Mouse (Mus musculus) left cerebral cortex, adult 9 months (tissue): ENCODE results near the gene Ipo11.
"Not testable (repeated sequence)": the region's sequence is repeated elsewhere in the genome, so short reads cannot be mapped to it uniquely, and the experiment has no call there.

Experiments used
- DNase-seq, 2 experiments: peaks; one replicate each; pipeline ENCODE4 v3.0.0; 2022; ENCODE audit warnings: low spot score in 2 of 2

Ipo11 gene

GRCm38 (mm10) chr13:106905154-106905553, 31.6 kb downstream of the Ipo11 start:
- DNase-seq: not testable (repeated sequence)

- DNase-seq: no peak
Observed at GRCm38 (mm10) chr13:106904637-106905036, 32.1 kb downstream of the Ipo11 start.

- DNase-seq: no peak
Observed at GRCm38 (mm10) chr13:106894284-106894683, 42.5 kb downstream of the Ipo11 start.

GRCm38 (mm10) chr13:106893701-106894100, 43.1 kb downstream of the Ipo11 start:
- DNase-seq: no peak

GRCm38 (mm10) chr13:106893196-106893595, 43.6 kb downstream of the Ipo11 start:
- DNase-seq: no peak

- DNase-seq: no peak
Observed at GRCm38 (mm10) chr13:106887364-106887763, 49.4 kb downstream of the Ipo11 start.

GRCm38 (mm10) chr13:106884249-106884648, 52.5 kb downstream of the Ipo11 start:
- DNase-seq: no peak

GRCm38 (mm10) chr13:106876278-106876677, 60.5 kb downstream of the Ipo11 start:
- no peak for DNase-seq

GRCm38 (mm10) chr13:106865547-106865946, 71.2 kb downstream of the Ipo11 start:
- no peak for DNase-seq

GRCm38 (mm10) chr13:106858779-106859178, 78.0 kb downstream of the Ipo11 start:
- no peak for DNase-seq

- DNase-seq: no peak
Observed at GRCm38 (mm10) chr13:106856556-106856955, 80.2 kb downstream of the Ipo11 start.

- no peak for DNase-seq
Observed at GRCm38 (mm10) chr13:106847534-106847933, 89.2 kb downstream of the Ipo11 start.

GRCm38 (mm10) chr13:106844928-106845327, 91.8 kb downstream of the Ipo11 start:
- no peak for DNase-seq

- no peak for DNase-seq
Observed at GRCm38 (mm10) chr13:106842542-106842941, 94.2 kb downstream of the Ipo11 start.

GRCm38 (mm10) chr13:106838778-106839177, 98.0 kb downstream of the Ipo11 start:
- DNase-seq: no peak

GRCm38 (mm10) chr13:106836527-106836879, 100.3 kb downstream of the Ipo11 start:
- no peak for DNase-seq

GRCm38 (mm10) chr13:106835844-106836526, 100.8 kb downstream of the Ipo11 start:
- DNase-seq: no peak

GRCm38 (mm10) chr13:106830029-106830428, 106.7 kb downstream of the Ipo11 start:
- no peak for DNase-seq

- DNase-seq: no peak
Observed at GRCm38 (mm10) chr13:106829327-106829997, 107.3 kb downstream of the Ipo11 start.

- no peak for DNase-seq
Observed at GRCm38 (mm10) chr13:106825618-106826017, 111.1 kb downstream of the Ipo11 start.

- no peak for DNase-seq
Observed at GRCm38 (mm10) chr13:106823875-106824191, 112.9 kb downstream of the Ipo11 start.

GRCm38 (mm10) chr13:106823121-106823874, 113.5 kb downstream of the Ipo11 start:
- DNase-seq: no peak

GRCm38 (mm10) chr13:106820149-106820548, 116.6 kb downstream of the Ipo11 start:
- no peak for DNase-seq
